Mouse (Mus musculus) ES-Bruce4 (cell line): ENCODE results near the gene Cblb.

ENCODE experiments used
- CTCF ChIP-seq: IDR thresholded peaks from one replicate; pipeline ENCODE4 v1.8.1; 2011; ENCODE audit warnings: low read depth, low read length
- POLR2A ChIP-seq: IDR thresholded peaks from one replicate; pipeline ENCODE4 v1.8.1; 2011; ENCODE audit warnings: low read length; ENCODE audit not compliant: insufficient read depth

DNA sequence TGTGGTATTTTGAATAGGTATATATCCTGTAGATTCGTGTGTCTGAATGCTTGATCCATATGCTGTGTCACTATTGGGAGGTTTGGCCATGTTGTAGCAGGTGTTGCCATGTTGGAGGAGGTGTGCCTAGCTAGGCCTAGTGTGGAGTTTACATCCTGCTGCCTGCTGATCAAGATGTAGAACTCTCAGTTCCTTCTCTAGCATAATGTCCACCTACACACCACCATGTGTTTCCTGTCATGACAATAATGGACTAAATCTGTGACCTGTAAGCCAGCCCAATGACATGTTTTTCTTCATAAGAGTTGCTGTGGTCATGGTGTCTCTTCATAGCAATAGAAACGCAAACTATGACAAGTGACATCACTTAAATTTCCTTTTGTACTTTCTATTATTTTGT, 17.2 kb upstream of the Cblb start:
- TF ChIP-seq CTCF (no peak), POLR2A (no peak)
